Mouse (Mus musculus): Measurements from ENCODE around the gene Gp1ba. TPM values are rescaled to one million over a fixed set of nuclear protein-coding genes. Genes with fewer than 3 reads are reported as not detected.

Gp1ba gene
- polyA plus RNA-seq, 2 experiments: 4.5 to 7.6 TPM

DNA sequence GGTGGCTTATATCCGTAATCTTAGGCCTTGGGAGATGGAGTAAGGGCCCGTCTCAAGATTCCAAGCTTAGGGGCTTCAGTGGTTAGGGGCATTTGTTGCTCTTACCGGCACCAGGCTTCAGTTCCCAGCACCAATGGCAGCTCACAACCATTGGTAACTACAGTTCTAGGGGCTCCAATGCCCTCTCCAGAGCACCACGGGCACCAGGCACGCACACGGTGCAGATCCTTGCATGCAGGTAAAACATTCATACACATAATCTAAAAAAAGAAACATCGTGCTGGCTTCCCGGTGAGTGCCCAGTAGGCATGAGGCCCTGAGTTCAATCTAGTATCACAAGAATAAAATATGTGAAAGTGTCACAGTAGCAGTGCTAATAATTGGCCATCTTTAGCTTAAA lies 24.2 kb downstream of the Gp1ba start:
- no peak overlapping the region for H3K9ac ChIP-seq (replicated peaks)
- H3K9me3 ChIP-seq (ENCODE audit: control insufficient read depth, low read length): no peaks in the 10 kb centered on the region
- no peak overlapping the region for H3K4me3 ChIP-seq (ENCODE audit: insufficient read depth in 1 of 2, low read depth in 2 of 2, low read length in 2 of 2)
- ATAC-seq (ENCODE audit: insufficient read depth) (no peak), DNase-seq (ENCODE audit: low read depth in 3 of 3, low spot score in 3 of 3) (no peak)
- WGBS (ENCODE audit: insufficient replicate concordance): 87% methylated on average over 8 of the region's 8 CpGs
- no peak for TF ChIP-seq CTCF (IDR thresholded peaks at IDR 0.05; ENCODE audit: low read depth)
- TF ChIP-seq EP300 (IDR thresholded peaks at IDR 0.05; ENCODE audit: low read depth): no peak
- no peaks in the 10 kb centered on the region for H3K27me3 ChIP-seq (ENCODE audit: control insufficient read depth, insufficient read depth, low read length)
- no peak overlapping the region for H3K4me2 ChIP-seq (ENCODE audit: low read depth)
- no peak overlapping the region for H3K27ac ChIP-seq
- H3K4me1 ChIP-seq (replicated peaks; ENCODE audit: control insufficient read depth in 2 of 2, insufficient read depth in 2 of 2, low read length in 1 of 2): peaks cover 8% of the 10 kb centered on the region in 2 experiments
- H3K36me3 ChIP-seq (replicated peaks; ENCODE audit: control insufficient read depth, insufficient read depth, low read depth): peaks cover 17% of the 10 kb centered on the region

DNA sequence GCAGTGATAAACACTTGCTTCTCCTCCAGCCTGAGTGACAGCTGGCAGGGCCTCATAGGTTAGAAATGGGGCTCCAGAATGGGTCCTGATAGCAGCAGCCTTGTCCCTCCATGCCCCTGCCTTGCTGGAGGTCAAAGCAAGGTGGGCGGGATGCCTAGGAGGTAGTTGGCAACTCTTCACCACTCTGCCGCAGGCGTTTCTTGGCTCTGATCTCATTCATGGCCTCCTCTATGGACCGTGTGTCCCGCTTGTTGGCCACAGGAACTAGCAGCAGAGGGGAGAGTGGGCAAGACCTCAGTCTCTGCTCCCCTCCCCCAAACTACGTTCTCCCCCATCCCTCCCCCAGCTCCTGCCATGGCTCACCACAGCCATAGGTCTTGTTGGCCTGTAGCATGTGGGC lies 25.0 kb downstream of the Gp1ba start:
- DNase-seq (ENCODE audit: low read depth in 3 of 3, low spot score in 3 of 3): no peak
- no peak for TF ChIP-seq EP300 (IDR thresholded peaks at IDR 0.05; ENCODE audit: low read depth)
- no peak for TF ChIP-seq CTCF (IDR thresholded peaks at IDR 0.05; ENCODE audit: low read depth)
- 86% methylated on average over 6 of the region's 6 CpGs for WGBS (ENCODE audit: insufficient replicate concordance)
- peaks cover 9 to 10% of the 10 kb centered on the region in 2 experiments for H3K4me1 ChIP-seq (replicated peaks; ENCODE audit: control insufficient read depth in 2 of 2, insufficient read depth in 2 of 2, low read length in 1 of 2)
- H3K4me2 ChIP-seq (ENCODE audit: low read depth): no peak overlapping the region
- no peaks in the 10 kb centered on the region for H3K27me3 ChIP-seq (ENCODE audit: control insufficient read depth, insufficient read depth, low read length)
- no peak for ATAC-seq (ENCODE audit: insufficient read depth)
- H3K36me3 ChIP-seq (replicated peaks; ENCODE audit: control insufficient read depth, insufficient read depth, low read depth): peaks cover 17% of the 10 kb centered on the region
- H3K9ac ChIP-seq (replicated peaks): no peak overlapping the region
- no peaks in the 10 kb centered on the region for H3K9me3 ChIP-seq (ENCODE audit: control insufficient read depth, low read length)
- H3K27ac ChIP-seq: no peak overlapping the region
- H3K4me3 ChIP-seq (ENCODE audit: insufficient read depth in 1 of 2, low read depth in 2 of 2, low read length in 2 of 2): no peak overlapping the region

GRCm38 (mm10) chr11:70664741-70665140 lies 25.8 kb downstream of the Gp1ba start:
- TF ChIP-seq EP300 (IDR thresholded peaks at IDR 0.05; ENCODE audit: low read depth) (no peak), CTCF (IDR thresholded peaks at IDR 0.05; ENCODE audit: low read depth) (0 out of 2 replicates have a peak, but pooled peaks have one; percentile 29)
- H3K27ac ChIP-seq: no peak overlapping the region
- H3K9ac ChIP-seq (replicated peaks): no peak overlapping the region
- H3K36me3 ChIP-seq (replicated peaks; ENCODE audit: control insufficient read depth, insufficient read depth, low read depth): peaks cover 17% of the 10 kb centered on the region
- 82% methylated on average over 9 of the region's 9 CpGs for WGBS (ENCODE audit: insufficient replicate concordance)
- DNase-seq (ENCODE audit: low read depth in 3 of 3, low spot score in 3 of 3): no peak
- H3K27me3 ChIP-seq (ENCODE audit: control insufficient read depth, insufficient read depth, low read length): no peaks in the 10 kb centered on the region
- H3K4me2 ChIP-seq (ENCODE audit: low read depth): no peak overlapping the region
- H3K4me1 ChIP-seq (replicated peaks; ENCODE audit: control insufficient read depth in 2 of 2, insufficient read depth in 2 of 2, low read length in 1 of 2): peaks cover 9 to 10% of the 10 kb centered on the region in 2 experiments
- no peak overlapping the region for H3K4me3 ChIP-seq (ENCODE audit: insufficient read depth in 1 of 2, low read depth in 2 of 2, low read length in 2 of 2)
- no peaks in the 10 kb centered on the region for H3K9me3 ChIP-seq (ENCODE audit: control insufficient read depth, low read length)
- ATAC-seq (ENCODE audit: insufficient read depth): no peak

DNA sequence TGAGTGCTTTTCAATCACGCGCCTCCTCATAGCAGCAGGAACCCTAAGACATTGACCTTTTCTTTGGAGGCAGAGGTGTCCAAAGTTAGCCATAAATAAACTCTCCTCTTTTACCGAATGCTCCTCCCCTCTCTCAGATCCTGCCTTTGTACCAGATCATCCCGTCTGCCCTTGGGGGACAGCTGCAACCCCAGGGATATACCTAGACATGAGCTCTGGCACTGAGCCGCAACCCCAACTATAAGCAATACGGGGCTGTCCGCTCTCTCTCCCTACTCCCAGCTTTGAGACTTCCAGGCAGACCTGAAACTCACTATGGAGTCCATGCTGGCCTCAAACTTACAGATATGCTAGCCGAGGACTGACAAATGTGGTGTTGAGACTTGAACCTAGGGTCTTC lies 27.8 kb downstream of the Gp1ba start:
- Histone ChIP-seq H3K9ac (replicated peaks) (no peak overlapping the region), H3K36me3 (replicated peaks; ENCODE audit: control insufficient read depth, insufficient read depth, low read depth) (peaks cover 17% of the 10 kb centered on the region), H3K4me1 (replicated peaks; ENCODE audit: control insufficient read depth in 2 of 2, insufficient read depth in 2 of 2, low read length in 1 of 2) (peaks cover 9 to 12% of the 10 kb centered on the region in 2 experiments), H3K27me3 (ENCODE audit: control insufficient read depth, insufficient read depth, low read length) (no peaks in the 10 kb centered on the region), H3K4me2 (ENCODE audit: low read depth) (no peak overlapping the region), H3K9me3 (ENCODE audit: control insufficient read depth, low read length) (no peaks in the 10 kb centered on the region), H3K4me3 (ENCODE audit: insufficient read depth in 1 of 2, low read depth in 2 of 2, low read length in 2 of 2) (no peak overlapping the region), H3K27ac (no peak overlapping the region)
- DNase-seq (ENCODE audit: low read depth in 3 of 3, low spot score in 3 of 3) (no peak), ATAC-seq (ENCODE audit: insufficient read depth) (no peak)
- TF ChIP-seq CTCF (IDR thresholded peaks at IDR 0.05; ENCODE audit: low read depth): no peak
- TF ChIP-seq EP300 (IDR thresholded peaks at IDR 0.05; ENCODE audit: low read depth): no peak
- WGBS (ENCODE audit: insufficient replicate concordance): 88% methylated on average over 8 of the region's 8 CpGs

DNA sequence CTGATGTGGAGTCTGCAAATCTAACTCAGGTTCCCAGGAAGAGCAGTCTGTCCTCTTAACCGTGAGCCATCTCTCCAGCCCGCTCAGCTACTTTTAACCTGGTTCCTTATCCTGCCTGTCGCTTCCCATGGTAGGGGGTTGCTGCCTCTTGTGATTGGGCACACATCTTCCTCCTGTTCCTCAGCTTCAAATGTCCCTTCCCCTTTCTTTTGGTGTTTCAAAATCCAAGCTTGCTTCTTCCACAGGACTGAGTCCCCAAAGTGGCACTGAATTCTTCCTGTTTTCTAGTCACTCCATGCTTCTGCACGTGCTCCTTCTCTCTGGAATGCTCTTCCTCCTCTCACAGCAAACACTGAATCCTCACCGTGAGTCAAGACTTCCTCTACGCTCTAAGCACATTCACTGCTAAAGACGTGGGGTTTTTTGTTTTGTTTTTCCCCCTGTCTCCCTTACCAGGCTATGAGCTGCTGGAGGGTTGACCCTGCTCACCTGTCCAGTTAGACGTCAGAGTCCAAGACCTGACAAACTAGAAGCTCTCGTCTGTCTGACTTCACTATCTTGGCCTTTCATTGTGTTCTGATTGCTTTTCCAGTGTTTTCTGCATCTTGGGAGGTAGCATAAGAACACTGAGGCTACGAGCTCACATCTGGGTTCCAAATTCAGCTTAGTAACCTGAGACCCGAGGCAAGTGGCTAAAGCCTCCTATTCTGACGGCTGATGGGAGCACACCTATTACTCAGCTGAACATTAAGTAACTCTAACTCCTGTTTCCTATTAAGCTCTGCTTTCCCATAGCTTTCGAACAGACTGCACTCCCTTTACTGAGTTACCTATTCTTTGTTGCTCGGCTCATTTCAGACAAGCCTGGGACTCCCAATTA lies 28.6 kb downstream of the Gp1ba start:
- peak overlapping the region; percentile 89 for H3K27ac ChIP-seq
- DNase-seq (ENCODE audit: low read depth in 3 of 3, low spot score in 3 of 3) (no peak), ATAC-seq (ENCODE audit: insufficient read depth) (no peak)
- peaks cover 9 to 12% of the 10 kb centered on the region in 2 experiments for H3K4me1 ChIP-seq (replicated peaks; ENCODE audit: control insufficient read depth in 2 of 2, insufficient read depth in 2 of 2, low read length in 1 of 2)
- peak overlapping the region; percentile 81 for H3K9ac ChIP-seq (replicated peaks)
- H3K4me2 ChIP-seq (ENCODE audit: low read depth): peak overlapping the region; percentile 91
- H3K36me3 ChIP-seq (replicated peaks; ENCODE audit: control insufficient read depth, insufficient read depth, low read depth): peaks cover 17% of the 10 kb centered on the region
- no peaks in the 10 kb centered on the region for H3K9me3 ChIP-seq (ENCODE audit: control insufficient read depth, low read length)
- H3K4me3 ChIP-seq (ENCODE audit: insufficient read depth in 1 of 2, low read depth in 2 of 2, low read length in 2 of 2): peak overlapping the region; percentile 79 to 93
- WGBS (ENCODE audit: insufficient replicate concordance): 62% methylated on average over 14 of the region's 14 CpGs
- no peaks in the 10 kb centered on the region for H3K27me3 ChIP-seq (ENCODE audit: control insufficient read depth, insufficient read depth, low read length)
- TF ChIP-seq CTCF (IDR thresholded peaks at IDR 0.05; ENCODE audit: low read depth): no peak
- no peak for TF ChIP-seq EP300 (IDR thresholded peaks at IDR 0.05; ENCODE audit: low read depth)

All from liver, embryonic 14.5 days (tissue).